In genomic region chr11:115898886-115899285, GRCm38 (mm10) we compare ENCODE assay signal across 9 mouse cellular contexts. TPM values are rescaled to one million over a fixed set of nuclear protein-coding genes. Genes with fewer than 3 reads are reported as not detected.
DNase-seq lines count a peak whose midpoint lies in the region; ATAC-seq and TF ChIP-seq lines count a peak whose summit lies in the region.
"Had no signal": no experiment of that assay in that cellular context is flagged by ENCODE, and none has a peak within 500 bp of the region (broad histone marks: within the 10 kb centered on the region; RNA-seq: fewer than 3 reads in every experiment).

No protein-coding gene starts in this region.

- TF ChIP-seq CTCF in kidney, adult 2 months (conservative IDR thresholded peaks at IDR 0.05; ENCODE audit: insufficient read depth, insufficient read length, low read depth, low read length) = peak; percentile 68

- H3K4me2 ChIP-seq in embryonic facial prominence, embryonic 13.5 days = no peak overlapping the region
- H3K4me2 ChIP-seq in limb, embryonic 11.5 days (ENCODE audit: low read depth, severe bottlenecking) = no peak overlapping the region

- peaks cover 40% of the 10 kb centered on the region for H3K36me3 ChIP-seq in embryonic facial prominence, embryonic 13.5 days
- H3K36me3 ChIP-seq in kidney, adult 2 months (ENCODE audit: control insufficient read depth, insufficient read depth, low read length) = no peaks in the 10 kb centered on the region
- peaks cover 4% of the 10 kb centered on the region; the same call in 1 of the 2 replicates for H3K36me3 ChIP-seq in limb, embryonic 11.5 days (ENCODE audit: control insufficient read depth, insufficient read depth, low read length)

- TF ChIP-seq POLR2A in kidney, adult 2 months (IDR thresholded peaks at IDR 0.05; ENCODE audit: low read depth, low read length) = no peak

- no peaks in the 10 kb centered on the region for H3K27me3 ChIP-seq in embryonic facial prominence, embryonic 13.5 days
- no peaks in the 10 kb centered on the region for H3K27me3 ChIP-seq in kidney, adult 2 months (replicated peaks; ENCODE audit: control insufficient read depth, insufficient read depth, low read length)
- H3K27me3 ChIP-seq in limb, embryonic 11.5 days (ENCODE audit: control insufficient read depth, insufficient read depth, low read length) = no peaks in the 10 kb centered on the region
- H3K27me3 ChIP-seq: neural tube, embryonic 13.5 days had no signal

- intact Hi-C loops in heart, postnatal 25 days (cut with DNase I) = no loop called here

- no peak overlapping the region for H3K4me3 ChIP-seq in embryonic facial prominence, embryonic 13.5 days
- H3K4me3 ChIP-seq in kidney, adult 2 months (ENCODE audit: insufficient read depth, low read depth, low read length) = no peak overlapping the region
- no peak overlapping the region for H3K4me3 ChIP-seq in limb, embryonic 11.5 days (ENCODE audit: low read depth, low read length)
- H3K4me3 ChIP-seq: neural tube, embryonic 13.5 days had no signal

- H3K4me1 ChIP-seq in embryonic facial prominence, embryonic 13.5 days = peaks cover 38% of the 10 kb centered on the region
- peaks cover 29% of the 10 kb centered on the region for H3K4me1 ChIP-seq in kidney, adult 2 months (ENCODE audit: control insufficient read depth, insufficient read depth, low read length)
- H3K4me1 ChIP-seq in limb, embryonic 11.5 days (ENCODE audit: control insufficient read depth, insufficient read depth, low read length) = peaks cover 9% of the 10 kb centered on the region

- no peaks in the 10 kb centered on the region for H3K9me3 ChIP-seq in embryonic facial prominence, embryonic 13.5 days
- H3K9me3 ChIP-seq in limb, embryonic 11.5 days (ENCODE audit: control insufficient read depth, low read length) = no peaks in the 10 kb centered on the region
- H3K9me3 ChIP-seq: neural tube, embryonic 13.5 days had no signal

- peak overlapping the region; percentile 28; the same call in 1 of the 2 replicates for H3K27ac ChIP-seq in embryonic facial prominence, embryonic 13.5 days
- peak overlapping the region; percentile 98 for H3K27ac ChIP-seq in kidney, adult 2 months (ENCODE audit: insufficient read depth, low read depth, low read length)
- no peak overlapping the region for H3K27ac ChIP-seq in limb, embryonic 11.5 days (replicated peaks; ENCODE audit: low read depth, low read length)

- 15% methylated on average over 4 of the region's 4 CpGs for WGBS in embryonic facial prominence, embryonic 13.5 days
- WGBS in kidney, adult 2 months = 18% methylated on average over 4 of the region's 4 CpGs
- WGBS in limb, embryonic 11.5 days = 20% methylated on average over 4 of the region's 4 CpGs

- H3K9ac ChIP-seq in embryonic facial prominence, embryonic 13.5 days = no peak overlapping the region
- H3K9ac ChIP-seq in limb, embryonic 11.5 days (ENCODE audit: low read length) = no peak overlapping the region
- H3K9ac ChIP-seq: neural tube, embryonic 13.5 days had no signal

- no peak for ATAC-seq in embryonic facial prominence, embryonic 13.5 days (ENCODE audit: insufficient number of reproducible peaks, insufficient read depth, low FRiP score, low TSS enrichment, low read depth)
- ATAC-seq in limb, embryonic 11.5 days (ENCODE audit: insufficient number of reproducible peaks, low FRiP score, low TSS enrichment, low read depth) = no peak
- 0 out of 2 replicates have a peak, but pooled peaks have one; percentile 47 for ATAC-seq in neutrophil, adult 5-6 weeks (ENCODE audit: extremely low read depth, insufficient number of reproducible peaks, low FRiP score, poor library complexity, severe bottlenecking)

- DNase-seq in heart, adult 11 months = peak; percentile 93
- DNase-seq in heart, postnatal 25 days (ENCODE audit: low spot score) = no peak
- DNase-seq in NIH3T3 (ENCODE audit: low read depth) = peak; percentile 45
- peak; percentile 54 for DNase-seq in kidney, adult 2 months
- DNase-seq in limb, embryonic 11.5 days (ENCODE audit: low spot score) = peak; percentile 51
- no peak for DNase-seq in urinary bladder, postnatal 10 days (ENCODE audit: low spot score)

RNA-seq across cellular contexts. Expression of gene Smim5, which starts 0.9 kb away (rescaled TPM):
- total RNA-seq in heart, postnatal 25 days (2021) = 10 to 100 TPM; 19.7 to 20.2 TPM
- polyA plus RNA-seq in embryonic facial prominence, embryonic 13.5 days (2015; fragmentation: Nextera tagmentation; extraction: Ambion mirVana) = 3.3 and 3.4 TPM in 2 replicates
- polyA plus RNA-seq in kidney, adult 2 months (2012; rRNA removed) = 26.1 and 26.7 TPM in 2 replicates
- 1.3 and 2.0 TPM in 2 replicates for polyA plus RNA-seq in limb, embryonic 11.5 days (2014; fragmentation: Nextera tagmentation; extraction: Ambion mirVana)
- 1.2 and 2.6 TPM in 2 replicates for total RNA-seq in neutrophil, adult 5-6 weeks (2017)

RNA-seq across cellular contexts. Expression of gene Smim6, which starts 12.9 kb away (rescaled TPM):
- under 1 TPM in 1 of 2 experiments, not detected in 1; 0.26 TPM for total RNA-seq in heart, postnatal 25 days (2021)
- 1.1 and 1.2 TPM in 2 replicates for polyA plus RNA-seq in embryonic facial prominence, embryonic 13.5 days (2015; fragmentation: Nextera tagmentation; extraction: Ambion mirVana)
- 5.0 and 5.7 TPM in 2 replicates for polyA plus RNA-seq in kidney, adult 2 months (2012; rRNA removed)
- polyA plus RNA-seq in limb, embryonic 11.5 days (2014; fragmentation: Nextera tagmentation; extraction: Ambion mirVana) = 0.31 and 0.52 TPM in 2 replicates
- total RNA-seq in neutrophil, adult 5-6 weeks (2017) = not detected in 2 replicates

RNA-seq across cellular contexts. Expression of gene Sap30bp, which starts 34.2 kb away (rescaled TPM):
- 10 to 100 TPM; 14.1 to 17.4 TPM for total RNA-seq in heart, postnatal 25 days (2021)
- polyA plus RNA-seq in embryonic facial prominence, embryonic 13.5 days (2015; fragmentation: Nextera tagmentation; extraction: Ambion mirVana) = 47.0 and 53.9 TPM in 2 replicates
- 20.5 and 24.1 TPM in 2 replicates for polyA plus RNA-seq in kidney, adult 2 months (2012; rRNA removed)
- 50.7 and 56.2 TPM in 2 replicates for polyA plus RNA-seq in limb, embryonic 11.5 days (2014; fragmentation: Nextera tagmentation; extraction: Ambion mirVana)
- 125 and 148 TPM in 2 replicates for total RNA-seq in neutrophil, adult 5-6 weeks (2017)

RNA-seq across cellular contexts. Expression of gene Recql5, which starts 34.4 kb away (rescaled TPM):
- total RNA-seq in heart, postnatal 25 days (2021) = 1 to 10 TPM; 7.3 to 8.8 TPM
- 22.9 and 24.9 TPM in 2 replicates for polyA plus RNA-seq in embryonic facial prominence, embryonic 13.5 days (2015; fragmentation: Nextera tagmentation; extraction: Ambion mirVana)
- polyA plus RNA-seq in kidney, adult 2 months (2012; rRNA removed) = 16.9 and 18.8 TPM in 2 replicates
- 21.2 and 21.5 TPM in 2 replicates for polyA plus RNA-seq in limb, embryonic 11.5 days (2014; fragmentation: Nextera tagmentation; extraction: Ambion mirVana)
- 44.4 and 54.2 TPM in 2 replicates for total RNA-seq in neutrophil, adult 5-6 weeks (2017)

RNA-seq across cellular contexts. Expression of gene Myo15b, which starts 40.7 kb away (rescaled TPM):
- under 1 TPM in 1 of 2 experiments, not detected in 1; 0.08 TPM for total RNA-seq in heart, postnatal 25 days (2021)
- polyA plus RNA-seq in embryonic facial prominence, embryonic 13.5 days (2015; fragmentation: Nextera tagmentation; extraction: Ambion mirVana) = 0.67 and 1.0 TPM in 2 replicates
- 104 and 132 TPM in 2 replicates for polyA plus RNA-seq in kidney, adult 2 months (2012; rRNA removed)
- polyA plus RNA-seq in limb, embryonic 11.5 days (2014; fragmentation: Nextera tagmentation; extraction: Ambion mirVana) = 0.11 TPM in 1 of 2 replicates, not detected in the other
- total RNA-seq in neutrophil, adult 5-6 weeks (2017) = under 0.01 TPM in 1 of 2 replicates, not detected in the other

Comparison
In these comparisons a context has a peak if more than half of its experiments do, and no peak if none do; other contexts are left out.
1. DNase-seq: peak in heart, adult 11 months (single experiment), NIH3T3 (single experiment), kidney, adult 2 months (single experiment) and limb, embryonic 11.5 days (single experiment); none in heart, postnatal 25 days (single experiment) and urinary bladder, postnatal 10 days (single experiment).